Mouse (Mus musculus) liver, adult 2 months (tissue): ENCODE data around the gene Tac2. TPM values are rescaled to one million over a fixed set of nuclear protein-coding genes. Genes with fewer than 3 reads are reported as not detected.

Source experiments
- DNase-seq: peaks from one replicate; pipeline ENCODE4 v3.0.0-alpha.2; 2011; ENCODE audit warnings: low read depth, low spot score; ENCODE audit errors: extremely low read depth
- H3K27ac ChIP-seq: fragments of 200-500 bp; replicated peaks from 2 replicates; pipeline ENCODE4 v1.5.1; 2012; ENCODE audit warnings: low read depth, mild to moderate bottlenecking, control low read depth, inconsistent platforms, low read length; ENCODE audit not compliant: insufficient read depth
- H3K27me3 ChIP-seq: fragments of 200-500 bp; 2 replicates; pipeline ENCODE4 v1.6.1; 2012; ENCODE audit warnings: mild to moderate bottlenecking, moderate library complexity, low read length, inconsistent platforms; ENCODE audit not compliant: control insufficient read depth, insufficient read depth
- H3K36me3 ChIP-seq: fragments of 200-500 bp; 2 replicates; pipeline ENCODE4 v1.6.1; 2012; ENCODE audit warnings: low read length, inconsistent platforms; ENCODE audit not compliant: control insufficient read depth, insufficient read depth
- H3K4me1 ChIP-seq: fragments of 200-500 bp; 2 replicates; pipeline ENCODE4 v1.6.1; 2011; ENCODE audit warnings: low read length; ENCODE audit not compliant: control insufficient read depth, insufficient read depth
- H3K4me3 ChIP-seq: fragments of 200-500 bp; 2 replicates; pipeline ENCODE4 v1.5.1; 2011; ENCODE audit warnings: low read depth, mild to moderate bottlenecking, control low read depth, low read length, moderate library complexity; ENCODE audit not compliant: insufficient read depth
- H3K79me2 ChIP-seq: fragments of 200-500 bp; 2 replicates; pipeline ENCODE4 v1.6.1; 2012; ENCODE audit warnings: inconsistent platforms, mild to moderate bottlenecking, low read length, moderate library complexity; ENCODE audit not compliant: control insufficient read depth, insufficient read depth
- H3K9ac ChIP-seq: fragments of 200-500 bp; 2 replicates; pipeline ENCODE4 v1.6.1; 2012; ENCODE audit warnings: low read depth, mild to moderate bottlenecking, control low read depth, inconsistent platforms, low read length
- CTCF ChIP-seq: fragments of 200-500 bp; IDR thresholded peaks from 2 replicates; pipeline ENCODE4 v1.5.1; 2011; ENCODE audit warnings: low read depth, low read length, control low read depth
- POLR2A ChIP-seq: fragments of 200-500 bp; IDR thresholded peaks from 2 replicates; pipeline ENCODE4 v1.6.1; 2011; ENCODE audit warnings: low read length, control low read depth; ENCODE audit not compliant: insufficient read depth; ENCODE audit errors: extremely low read depth
- WGBS: fragments of 180-500 bp; shearing (Covaris S2); methylation state at CpG from one replicate; pipeline ENCODE4 v1.1.7; 2018; 5-methylcytosine and 5-hydroxymethylcytosine counted together
- polyA plus RNA-seq: library from polyadenylated mRNA; depleted of rRNA; stranded (reverse); fragments of >200 nt; gene quantifications from 2 replicates; pipeline ENCODE4 v1.2.3, GENCODE M21; 2012
- total RNA-seq: library from RNA; depleted of rRNA; stranded (reverse); fragments of >200 nt; gene quantifications from 2 replicates; pipeline ENCODE4 v1.2.3, GENCODE M21; 2014

The Tac2 gene
- total and polyA plus RNA-seq, 2 experiments: not detected

DNA sequence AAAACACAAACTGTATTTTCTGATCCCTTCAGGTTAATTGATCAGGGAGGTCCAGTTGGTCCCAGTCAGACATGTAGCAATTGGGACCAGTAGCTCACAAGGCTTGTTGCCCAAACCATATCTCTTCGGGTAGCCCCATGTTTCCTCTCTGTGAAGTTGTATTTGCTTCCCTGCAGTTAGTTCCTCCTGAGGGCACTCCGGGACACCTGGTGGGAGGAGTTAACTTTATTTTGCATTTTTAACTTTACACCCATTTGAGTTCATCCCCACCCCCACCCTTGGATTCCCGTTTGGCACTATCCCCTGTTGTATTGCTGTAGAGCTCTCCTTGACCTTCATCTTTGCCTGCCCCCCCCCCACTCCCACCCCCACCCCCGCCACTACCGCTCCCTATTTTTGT lies 21.6 kb downstream of the Tac2 start:
- H3K9ac ChIP-seq: peak overlapping the region; percentile 13; the same call in 1 of the 2 replicates
- H3K4me1 ChIP-seq: peaks cover 38% of the 10 kb centered on the region
- H3K27me3 ChIP-seq: no peaks in the 10 kb centered on the region
- H3K4me3 ChIP-seq: no peak overlapping the region
- H3K79me2 ChIP-seq: peaks cover 38% of the 10 kb centered on the region
- 10% methylated on average over 5 of the region's 5 CpGs for WGBS
- peaks cover 28% of the 10 kb centered on the region for H3K36me3 ChIP-seq
- H3K27ac ChIP-seq: peak overlapping the region; percentile 87
- TF ChIP-seq CTCF: no peak
- no peak for TF ChIP-seq POLR2A
- DNase-seq: peak; percentile 80

DNA sequence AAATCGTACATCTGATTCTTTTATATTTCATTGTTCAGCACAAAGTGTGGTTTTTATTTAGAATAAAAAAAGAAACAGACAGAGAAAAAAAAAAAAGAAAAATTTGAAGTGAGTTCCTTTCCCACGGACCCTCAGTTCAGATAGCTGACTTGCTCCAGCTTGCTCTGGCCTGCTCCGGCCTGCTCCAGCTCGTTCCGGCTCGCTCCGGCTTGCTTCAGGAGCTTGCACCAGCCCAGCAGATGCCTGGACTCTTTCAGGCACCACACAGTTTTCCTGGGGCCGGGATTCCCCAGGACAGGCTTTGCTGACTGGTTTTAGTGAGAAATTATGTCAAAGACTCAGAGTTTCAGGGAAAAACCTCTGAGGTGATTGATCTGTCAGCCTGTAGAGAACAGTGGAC lies 23.0 kb downstream of the Tac2 start:
- Histone ChIP-seq H3K27ac (peak overlapping the region; percentile 76), H3K79me2 (peaks cover 24% of the 10 kb centered on the region), H3K9ac (peak overlapping the region; percentile 30; the same call in 1 of the 2 replicates), H3K27me3 (no peaks in the 10 kb centered on the region), H3K4me1 (peaks cover 34% of the 10 kb centered on the region), H3K4me3 (peak overlapping the region; percentile 24; the same call in 1 of the 2 replicates), H3K36me3 (peaks cover 24% of the 10 kb centered on the region)
- no peak for DNase-seq
- no peak for TF ChIP-seq POLR2A
- no peak for TF ChIP-seq CTCF
- 79% methylated on average over 8 of the region's 8 CpGs for WGBS

DNA sequence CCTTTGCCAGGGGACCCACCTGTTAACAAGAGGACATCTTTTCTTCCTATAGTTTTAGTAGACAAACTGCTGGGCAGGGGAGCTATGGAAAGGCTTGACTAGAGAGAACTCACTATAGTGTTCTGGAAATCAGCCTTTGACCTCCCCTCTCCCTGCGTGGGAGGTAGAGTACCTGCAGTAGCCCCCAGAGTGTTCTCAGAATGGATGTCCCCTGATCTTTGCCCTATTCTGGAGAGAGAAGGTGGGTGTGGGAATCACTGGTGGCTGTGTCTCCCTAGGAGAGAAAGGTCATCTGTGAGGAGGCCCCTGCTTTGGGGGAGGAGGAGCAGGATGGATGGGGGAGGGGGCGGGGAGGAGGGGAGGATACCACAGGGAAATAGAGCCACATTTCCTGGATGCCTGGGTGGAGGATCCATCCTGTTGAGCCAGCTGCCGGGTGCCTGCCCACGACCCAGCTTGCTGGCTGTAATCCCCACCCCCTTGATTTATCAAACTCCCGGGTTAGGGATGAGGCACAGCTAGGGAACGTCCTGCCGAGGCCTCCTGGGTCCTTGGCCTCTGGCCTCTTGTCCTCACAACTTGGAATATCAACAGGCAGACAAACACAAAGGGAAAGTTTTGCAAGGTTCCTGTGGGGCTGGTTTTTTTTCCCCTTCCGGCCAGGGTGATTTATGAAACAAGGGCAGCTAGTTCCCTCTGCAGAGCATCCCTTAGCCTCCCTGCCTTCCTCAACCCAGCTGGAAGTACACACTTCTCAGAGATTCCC lies 24.8 kb downstream of the Tac2 start:
- Histone ChIP-seq H3K9ac (peak overlapping the region; percentile 51), H3K27ac (peak overlapping the region; percentile 76), H3K4me1 (peaks cover 32% of the 10 kb centered on the region), H3K79me2 (peaks cover 8% of the 10 kb centered on the region; the same call in 1 of the 2 replicates), H3K4me3 (peak overlapping the region; percentile 58), H3K27me3 (no peaks in the 10 kb centered on the region), H3K36me3 (peaks cover 10% of the 10 kb centered on the region)
- TF ChIP-seq POLR2A (no peak), CTCF (no peak)
- DNase-seq: peak; percentile 94
- 6% methylated on average over 8 of the region's 8 CpGs for WGBS

DNA sequence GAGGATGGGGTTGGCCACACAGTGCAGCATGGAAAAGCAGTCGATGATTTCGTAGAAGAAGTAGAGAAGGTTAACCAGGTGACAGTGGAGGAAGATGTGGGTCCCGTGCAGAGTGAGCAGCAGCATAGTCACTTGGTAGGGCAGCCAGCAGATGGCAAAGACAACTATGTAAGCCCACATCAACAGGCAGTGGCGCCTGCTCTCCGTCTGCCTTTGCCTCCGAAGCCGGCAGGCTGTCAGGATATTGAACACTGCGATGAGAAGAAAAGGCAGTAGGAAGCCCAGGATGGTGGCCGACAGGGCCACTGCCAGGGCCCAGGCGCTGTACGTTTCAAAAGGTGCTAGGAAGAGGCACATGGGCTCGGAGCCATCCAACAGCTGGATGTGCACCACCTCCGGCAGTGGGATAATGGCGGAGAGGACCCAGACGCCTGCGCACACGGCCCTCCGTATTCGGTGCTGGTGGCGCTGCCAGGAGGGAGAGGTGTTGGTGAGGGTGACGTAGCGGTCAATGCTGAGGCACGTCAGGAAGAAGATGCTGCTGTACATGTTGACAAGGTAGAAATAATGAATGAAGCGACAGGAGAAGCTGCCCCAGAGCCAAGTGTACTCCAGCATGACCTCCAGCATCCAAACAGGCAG lies 26.0 kb downstream of the Tac2 start:
- DNase-seq: no peak
- H3K4me1 ChIP-seq: peaks cover 31% of the 10 kb centered on the region
- peaks cover 3% of the 10 kb centered on the region; the same call in 1 of the 2 replicates for H3K79me2 ChIP-seq
- H3K27me3 ChIP-seq: no peaks in the 10 kb centered on the region
- peak overlapping the region; percentile 53 for H3K27ac ChIP-seq
- no peak for TF ChIP-seq CTCF
- no peak for TF ChIP-seq POLR2A
- peak overlapping the region; percentile 51 for H3K9ac ChIP-seq
- WGBS: 62% methylated on average over 24 of the region's 24 CpGs
- H3K4me3 ChIP-seq: peak overlapping the region; percentile 58
- H3K36me3 ChIP-seq: peaks cover 5% of the 10 kb centered on the region; the same call in 1 of the 2 replicates

DNA sequence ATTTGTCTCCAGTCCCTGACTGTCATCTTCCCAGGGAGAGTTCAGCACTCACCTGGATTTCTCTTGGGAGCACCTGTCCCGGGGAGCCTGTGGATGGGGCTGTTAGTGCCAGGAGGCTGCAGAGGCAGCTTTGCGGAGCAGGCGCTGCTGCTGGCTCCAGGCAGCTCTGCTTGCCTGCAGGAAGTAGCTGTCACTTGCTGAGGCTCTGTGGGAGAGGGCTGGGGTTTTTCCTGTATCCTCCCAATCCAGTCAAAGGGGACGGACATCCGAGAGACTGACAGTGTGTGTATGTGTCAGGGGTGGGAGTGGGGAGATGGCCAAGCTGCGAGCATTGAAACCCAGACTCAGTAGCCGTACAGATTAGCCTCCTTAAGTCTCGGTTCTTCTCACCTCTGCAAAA lies 27.3 kb downstream of the Tac2 start, which contains the start of gene Gpr182:
TSS of gene Gpr182 (minus strand) at position 185 of the 400 bp plus-strand sequence.
- peak; percentile 33 for DNase-seq
- Histone ChIP-seq H3K4me3 (peak within 1 kb of the TSS; percentile 58), H3K9ac (peak within 1 kb of the TSS; percentile 55), H3K4me1 (peaks cover 29% of the 10 kb centered on the region), H3K79me2 (no peaks in the 10 kb centered on the region; the same call in 1 of the 2 replicates), H3K27me3 (no peaks in the 10 kb centered on the region), H3K27ac (peak within 1 kb of the TSS; percentile 68), H3K36me3 (peaks cover 4% of the 10 kb centered on the region; the same call in 1 of the 2 replicates)
- WGBS: 65% methylated on average over 8 of the region's 8 CpGs
- TF ChIP-seq CTCF: no peak
- TF ChIP-seq POLR2A: peak; percentile 41; the same call in 1 of the 2 replicates
